Mouse (Mus musculus) gastrocnemius, adult 2 months (tissue): ENCODE results near the gene Rita1. TPM values are rescaled to one million over a fixed set of nuclear protein-coding genes. Genes with fewer than 3 reads are reported as not detected.
A peak's percentile ranks its signal among the peaks of the same experiment; 100 is the strongest.

Source experiments
- DNase-seq: peaks from one replicate; pipeline ENCODE4 v3.0.0; 2022
- H3K27ac ChIP-seq: fragments of 200-600 bp; 2 replicates; pipeline ENCODE4 v1.8.1; 2022; ENCODE audit warnings: mild to moderate bottlenecking
- H3K4me3 ChIP-seq: fragments of 200-600 bp; 2 replicates; pipeline ENCODE4 v1.8.1; 2022; ENCODE audit warnings: mild to moderate bottlenecking, moderate library complexity
- CTCF ChIP-seq: fragments of 200-600 bp; IDR thresholded peaks from 2 replicates; pipeline ENCODE4 v1.8.1; 2022; ENCODE audit warnings: antibody characterized with exemption, mild to moderate bottlenecking, moderate library complexity
- intact Hi-C: fragments of 180-260 bp; cut with DNase I; formaldehyde crosslinking; loops from one replicate; pipeline ENCODE4 v1.15.1; 2025
- total RNA-seq, 2 experiments: library from RNA; stranded (reverse); gene quantifications; 2 replicates each; pipeline ENCODE4 v1.2.3; 2021

Rita1 gene
- total RNA-seq, 2 experiments from 2014 or later: 4.9 to 6.6 TPM

DNA sequence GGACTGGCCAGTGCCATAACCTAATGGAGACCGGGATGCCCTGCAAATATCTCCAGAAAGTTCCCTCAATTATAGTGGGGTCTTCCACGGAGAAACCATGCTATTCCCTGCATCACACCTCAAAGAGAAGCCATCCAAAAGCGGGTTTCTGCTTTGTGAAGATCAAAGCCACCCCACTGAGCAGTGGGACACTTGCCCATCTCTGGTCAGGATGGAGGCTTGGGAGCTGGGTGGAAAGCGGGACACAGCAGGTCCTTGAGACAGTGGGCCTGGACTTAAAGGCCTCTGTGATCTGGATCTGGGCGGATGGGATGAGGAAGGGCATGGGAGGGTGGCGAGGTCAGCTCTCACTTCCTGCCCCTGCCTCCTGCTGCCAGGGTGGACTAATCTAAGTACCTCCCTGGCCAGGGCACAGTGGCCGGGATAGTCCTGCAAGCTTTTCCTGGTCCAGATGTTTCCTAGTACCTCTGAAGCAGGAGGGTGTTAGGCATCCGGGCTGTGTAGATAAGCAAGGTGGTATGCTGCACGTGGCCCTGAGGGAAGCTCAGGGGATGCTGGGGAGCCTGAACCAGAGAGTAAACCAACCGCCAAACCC, 37.8 kb downstream of the Rita1 start:
- TF ChIP-seq CTCF: no peak
- intact Hi-C loops: no loop called here
- no peak for DNase-seq
- no peak overlapping the region for H3K4me3 ChIP-seq
- peak overlapping the region; percentile 38; the same call in 1 of the 2 replicates for H3K27ac ChIP-seq

DNA sequence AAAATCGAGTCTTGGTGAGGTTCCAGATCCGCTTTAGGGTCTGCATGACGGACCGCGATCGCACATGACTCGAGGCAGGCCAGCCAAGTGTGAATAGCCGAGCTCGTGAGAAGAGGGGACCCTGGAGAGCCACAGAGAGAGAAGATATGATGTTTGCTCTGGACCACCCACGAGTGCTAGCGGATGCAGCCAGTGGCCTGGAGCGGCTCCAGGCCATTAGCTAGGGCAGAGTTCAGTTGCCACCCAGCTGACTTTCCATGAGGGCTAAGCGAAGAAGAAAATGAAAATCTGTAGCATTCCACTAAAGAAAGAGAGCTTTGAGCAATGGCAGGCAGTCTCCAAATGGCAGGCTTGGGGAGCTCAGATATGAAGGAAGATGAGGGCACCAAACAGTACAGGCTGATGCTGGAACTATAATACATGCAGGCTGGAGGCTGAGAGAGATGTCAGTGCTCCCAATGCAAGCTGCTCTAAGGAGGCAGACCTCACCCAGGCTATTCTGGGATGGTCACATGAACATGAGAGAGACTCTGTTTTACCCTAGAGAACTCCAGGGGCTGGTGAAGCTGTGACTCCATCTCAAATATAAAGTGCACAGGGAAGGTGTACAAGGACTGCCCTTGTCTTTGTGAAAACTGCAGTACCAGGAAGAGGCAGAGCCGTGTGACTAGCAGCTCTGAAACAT, 41.2 kb downstream of the Rita1 start:
- H3K27ac ChIP-seq: peak overlapping the region; percentile 86

DNA sequence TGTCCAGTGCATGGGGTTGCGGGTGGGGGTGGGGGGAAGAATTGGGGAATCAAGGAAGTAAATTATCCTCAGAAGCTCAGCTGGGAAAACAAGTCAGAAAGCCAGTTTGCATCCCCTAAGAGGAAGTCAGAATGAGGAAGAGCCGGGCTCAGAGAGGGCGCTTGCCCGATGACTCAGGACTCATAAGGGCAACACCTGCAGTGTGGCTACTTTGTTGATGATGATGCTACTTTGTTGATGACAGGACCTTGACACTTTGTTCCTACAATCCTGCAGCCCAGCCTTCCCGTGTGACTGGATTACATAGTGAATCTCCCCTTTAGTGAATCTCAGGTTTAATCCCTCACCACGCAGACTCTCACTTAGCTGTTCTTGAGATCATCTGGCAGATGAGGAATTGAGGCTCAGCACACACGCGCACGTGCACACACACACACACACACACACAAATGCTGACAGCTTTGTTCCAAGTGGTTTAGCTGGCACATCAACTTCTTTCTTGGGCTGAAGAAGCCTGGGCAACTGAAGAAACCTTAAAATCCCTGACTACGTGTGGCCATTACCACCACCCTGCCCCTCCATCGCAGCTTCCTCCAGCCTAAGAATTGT, 42.0 kb downstream of the Rita1 start:
- Histone ChIP-seq H3K27ac (peak overlapping the region; percentile 86), H3K4me3 (no peak overlapping the region)
- no peak for TF ChIP-seq CTCF
- intact Hi-C loops: no loop called here
- no peak for DNase-seq

More for the DNA sequence above, 41.2 kb downstream of the Rita1 start:
- intact Hi-C loops: no loop called here
- peak; percentile 51 for DNase-seq
- H3K4me3 ChIP-seq: peak overlapping the region; percentile 32
- no peak for TF ChIP-seq CTCF

DNA sequence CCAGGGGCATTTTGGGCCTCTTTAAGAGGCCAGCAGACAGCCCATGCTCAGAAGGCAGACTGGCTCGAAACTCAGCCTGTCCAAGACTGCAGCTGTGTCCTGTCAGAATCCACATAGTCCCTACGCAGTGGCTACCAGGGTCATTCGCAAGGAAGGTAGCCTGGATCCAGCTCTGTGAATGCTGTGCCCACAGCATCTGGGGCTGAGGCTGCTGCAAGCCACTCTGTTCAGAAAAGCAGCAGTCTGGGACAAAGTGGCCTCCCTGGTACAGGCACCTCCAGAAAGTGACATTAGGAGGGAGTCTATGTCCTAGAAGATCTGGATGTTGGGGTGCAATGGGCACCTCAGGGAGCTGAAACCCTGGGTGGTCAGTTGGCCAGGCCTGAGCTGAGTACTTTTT, 42.6 kb downstream of the Rita1 start:
- DNase-seq: no peak
- intact Hi-C loops: no loop called here
- TF ChIP-seq CTCF: no peak
- Histone ChIP-seq H3K4me3 (no peak overlapping the region), H3K27ac (peak overlapping the region; percentile 86)

DNA sequence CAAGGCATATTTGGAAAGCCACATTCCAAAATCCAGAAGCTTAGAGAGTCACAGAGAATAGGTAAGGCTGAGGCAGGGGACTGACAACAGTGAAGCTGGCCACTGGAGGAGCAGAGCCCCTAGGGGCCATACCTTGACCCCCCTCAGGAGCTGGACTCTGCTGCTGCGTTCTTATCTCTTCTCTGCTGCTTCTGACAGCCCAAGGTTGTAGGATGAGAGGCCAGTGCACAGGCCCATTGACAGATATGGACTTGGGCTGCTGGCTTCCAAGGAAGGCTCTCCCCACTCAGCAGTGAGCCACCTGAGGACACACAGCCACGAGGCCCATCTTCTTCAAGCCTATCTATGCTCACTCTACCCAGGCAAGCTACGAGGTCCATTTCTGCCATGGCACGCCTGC, 43.4 kb downstream of the Rita1 start:
- DNase-seq: peak; percentile 13
- H3K27ac ChIP-seq: peak overlapping the region; percentile 86
- TF ChIP-seq CTCF: no peak
- intact Hi-C loops: no loop called here
- no peak overlapping the region for H3K4me3 ChIP-seq

DNA sequence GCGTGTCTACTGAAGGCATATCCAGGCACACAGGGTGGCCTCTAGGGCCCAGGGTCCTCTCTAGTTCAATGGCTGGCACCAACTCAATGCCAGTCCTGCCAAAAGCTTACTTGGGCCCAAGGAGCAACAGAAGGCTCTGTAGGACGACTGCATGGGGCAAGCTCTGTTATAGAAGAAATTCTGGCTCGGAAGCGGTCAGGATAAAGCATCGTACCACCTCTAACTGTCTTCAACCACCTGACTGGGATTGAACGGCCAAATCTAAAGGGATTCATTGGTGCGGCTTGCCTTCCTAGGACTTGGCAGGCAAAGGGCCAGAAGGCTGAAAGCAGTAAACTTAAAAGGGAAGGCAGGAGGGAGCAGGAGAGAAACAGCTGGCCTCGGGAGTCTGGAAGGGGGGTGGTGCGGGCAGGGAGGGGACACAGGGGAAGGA, 44.0 kb downstream of the Rita1 start:
- TF ChIP-seq CTCF: no peak
- Histone ChIP-seq H3K4me3 (peak overlapping the region; percentile 33), H3K27ac (peak overlapping the region; percentile 86)
- intact Hi-C loops: no loop called here
- DNase-seq: peak; percentile 61

DNA sequence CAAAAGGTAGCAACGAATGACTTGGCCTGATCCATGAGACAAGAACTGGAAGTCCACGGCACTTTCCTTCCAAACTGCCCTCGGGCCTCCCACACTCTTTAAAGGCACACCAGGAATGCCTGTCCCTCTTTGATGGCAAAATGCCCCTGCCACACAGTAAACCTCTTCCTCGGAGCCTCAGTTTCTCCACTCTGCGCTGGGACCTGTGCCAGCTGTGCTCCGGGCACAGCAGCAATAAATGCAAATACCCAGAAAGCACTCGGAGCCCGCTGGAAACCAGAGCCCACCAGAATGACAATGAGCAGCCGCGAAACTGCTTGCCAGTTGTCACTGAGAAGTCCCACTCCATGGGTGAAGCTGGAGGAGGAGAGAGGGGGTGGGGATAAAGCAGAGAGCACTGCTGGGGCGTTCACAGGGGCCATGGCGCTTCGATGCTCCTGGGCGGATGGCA, 44.6 kb downstream of the Rita1 start:
- peak overlapping the region; percentile 86 for H3K27ac ChIP-seq
- H3K4me3 ChIP-seq: peak overlapping the region; percentile 33
- TF ChIP-seq CTCF: no peak
- peak; percentile 49 for DNase-seq
- intact Hi-C loops: no loop called here

DNA sequence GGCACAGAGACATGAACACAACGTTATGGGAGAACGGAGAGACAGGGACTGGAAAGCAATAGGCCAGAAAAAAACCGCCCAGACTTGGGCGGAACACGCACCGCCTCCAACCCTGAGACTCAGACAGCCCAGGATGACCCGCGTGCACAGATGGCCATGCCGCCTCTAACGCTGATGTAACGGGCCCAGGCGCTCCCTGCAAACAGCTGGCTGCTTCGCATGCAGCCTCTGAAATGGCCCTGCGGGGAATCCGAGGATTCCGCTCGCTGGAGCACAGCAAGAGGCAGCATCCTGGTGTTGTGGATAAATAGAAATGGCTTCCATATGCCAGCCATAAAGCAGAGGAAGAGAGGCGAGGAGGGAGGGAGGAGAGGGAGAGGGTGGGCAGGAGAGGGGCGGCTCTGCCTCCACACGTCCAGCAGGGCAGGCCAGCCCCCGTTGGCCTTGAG, 45.1 kb downstream of the Rita1 start:
- Histone ChIP-seq H3K4me3 (peak overlapping the region; percentile 33), H3K27ac (peak overlapping the region; percentile 86)
- TF ChIP-seq CTCF: no peak
- intact Hi-C loops: no loop called here
- DNase-seq: peak; percentile 88

DNA sequence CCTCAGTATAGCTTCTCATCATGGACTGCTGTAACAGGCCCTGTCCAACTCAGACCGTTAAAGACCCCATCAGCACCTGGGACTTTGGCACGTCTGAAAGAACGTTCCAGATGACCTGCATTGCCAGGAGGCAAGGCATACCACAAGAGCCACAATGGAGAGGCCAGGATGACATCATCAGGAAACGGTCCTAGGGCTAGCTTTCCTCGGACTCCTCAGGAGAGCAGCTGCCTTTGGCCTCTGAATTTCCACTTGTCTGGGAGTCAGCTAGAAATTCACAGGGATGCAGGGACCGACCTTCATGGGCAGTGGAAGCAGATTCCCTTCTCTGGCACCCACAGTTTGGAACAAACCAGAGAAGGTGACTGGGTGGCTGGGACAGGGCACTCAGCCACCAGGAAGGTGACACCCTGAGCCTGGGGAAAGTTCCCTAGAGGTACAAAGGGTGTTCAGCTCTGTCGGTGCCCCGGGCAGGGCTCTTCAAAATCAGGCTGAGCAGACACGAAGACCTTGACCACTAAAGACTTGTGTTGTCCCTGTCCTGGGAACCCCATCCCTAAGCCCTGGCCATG, 45.6 kb downstream of the Rita1 start:
- DNase-seq: no peak
- peak overlapping the region; percentile 33; the same call in 1 of the 2 replicates for H3K4me3 ChIP-seq
- intact Hi-C loops: no loop called here
- H3K27ac ChIP-seq: peak overlapping the region; percentile 86
- no peak for TF ChIP-seq CTCF

DNA sequence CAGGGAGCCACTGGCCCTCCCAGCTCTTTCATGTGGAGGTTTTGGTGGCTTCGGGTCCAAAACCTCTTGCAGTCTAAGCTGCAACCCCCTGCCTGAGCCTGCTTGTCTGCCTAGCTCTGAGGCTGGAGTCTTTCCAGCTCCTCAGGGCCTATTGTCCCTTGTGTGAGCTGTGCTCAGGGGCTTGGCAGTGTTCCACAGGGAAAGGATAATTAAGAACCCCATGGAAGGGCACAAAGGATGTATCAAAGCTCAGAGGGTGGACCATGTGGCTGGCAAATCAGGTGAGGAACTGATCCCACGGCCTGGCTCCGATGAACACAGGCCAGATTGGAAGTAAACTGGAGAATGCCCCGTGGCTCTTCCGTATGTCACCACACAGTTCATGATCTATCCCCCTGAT, 46.3 kb downstream of the Rita1 start:
- TF ChIP-seq CTCF: no peak
- DNase-seq: no peak
- H3K4me3 ChIP-seq: no peak overlapping the region; the same call in 1 of the 2 replicates
- H3K27ac ChIP-seq: peak overlapping the region; percentile 86
- intact Hi-C loops: no loop called here

DNA sequence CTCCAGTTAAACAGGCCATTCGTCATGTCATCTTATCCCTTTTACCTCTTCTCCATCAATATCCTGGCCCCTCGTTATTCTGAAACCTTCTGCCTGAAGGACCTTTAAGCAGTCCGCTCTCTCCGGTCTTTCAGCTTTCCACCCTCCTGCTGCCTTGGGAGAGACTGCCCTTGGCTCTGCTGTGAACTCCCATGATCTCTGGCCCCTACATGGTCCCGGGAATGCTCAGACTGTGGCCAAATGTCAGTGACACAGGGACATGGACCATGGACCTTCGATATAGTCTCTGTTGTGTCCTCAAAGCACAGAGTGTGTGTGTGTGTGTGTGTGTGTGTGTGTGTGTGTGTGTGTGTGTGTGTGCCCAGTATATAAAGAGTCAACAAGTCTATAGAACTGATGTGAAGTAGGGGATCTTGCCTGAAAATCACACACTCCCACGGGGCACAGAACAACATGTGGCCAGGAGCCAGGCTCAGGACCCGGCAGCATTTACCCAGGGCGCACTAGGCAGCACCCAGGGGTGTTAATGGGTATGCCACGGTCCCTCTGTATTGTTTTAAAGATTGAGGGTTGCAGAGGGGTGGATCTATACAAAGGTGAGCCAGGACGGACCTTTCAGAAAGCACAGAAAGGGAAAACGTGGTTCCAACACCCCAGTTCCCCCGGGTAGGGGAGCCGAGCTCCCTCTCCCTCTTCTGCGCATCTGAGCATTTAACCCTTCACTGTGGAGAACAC, 47.1 kb downstream of the Rita1 start:
- intact Hi-C loops: no loop called here
- no peak for TF ChIP-seq CTCF
- Histone ChIP-seq H3K27ac (peak overlapping the region; percentile 86), H3K4me3 (no peak overlapping the region)
- no peak for DNase-seq

DNA sequence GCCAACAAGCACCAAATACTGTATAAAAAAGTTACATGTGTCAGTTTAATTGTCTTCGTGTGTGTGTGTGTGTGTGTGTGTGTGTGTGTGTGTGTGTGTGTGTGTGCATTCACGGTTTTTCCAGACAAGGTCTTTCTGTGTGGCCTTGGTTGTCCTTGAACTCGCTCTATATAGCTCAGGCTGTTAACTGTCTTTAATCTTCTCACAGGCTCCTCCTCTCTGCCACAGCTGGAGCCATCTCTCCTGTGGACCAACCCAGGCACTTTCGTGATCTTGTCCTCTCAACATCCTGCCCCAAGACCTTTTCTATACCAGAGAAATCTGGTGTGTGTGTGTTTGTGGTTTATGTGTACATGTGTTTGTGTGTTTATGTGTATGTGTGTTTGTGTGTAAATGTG, 48.5 kb downstream of the Rita1 start:
- H3K4me3 ChIP-seq: no peak overlapping the region
- intact Hi-C loops: loop anchor here (2.0 kb wide), 1 partner anchor 25 kb away; the partner anchor contains the start of genes Iqcd and Tpcn1
- H3K27ac ChIP-seq: peak overlapping the region; percentile 89
- DNase-seq: no peak
- no peak for TF ChIP-seq CTCF
